Mouse (Mus musculus) adrenal gland, postnatal 25 days (tissue): Measurements from ENCODE around the gene Mlc1. TPM values are rescaled to one million over a fixed set of nuclear protein-coding genes. Genes with fewer than 3 reads are reported as not detected.

Experiments
- DNase-seq: peaks from one replicate; pipeline ENCODE4 v3.0.0; 2021; ENCODE audit warnings: mixed read lengths
- long read RNA-seq: library from polyadenylated mRNA; stranded (forward); transcript quantifications from one replicate; pipeline ENCODE4 v2.0.0, GENCODE M21; 2021
- total RNA-seq: library from RNA; stranded (reverse); gene quantifications from 2 replicates; pipeline ENCODE4 v1.2.3, GENCODE M21; 2021

Mlc1 gene
- total RNA-seq = not detected in 2 replicates
- long read RNA-seq = 0 reads

DNA sequence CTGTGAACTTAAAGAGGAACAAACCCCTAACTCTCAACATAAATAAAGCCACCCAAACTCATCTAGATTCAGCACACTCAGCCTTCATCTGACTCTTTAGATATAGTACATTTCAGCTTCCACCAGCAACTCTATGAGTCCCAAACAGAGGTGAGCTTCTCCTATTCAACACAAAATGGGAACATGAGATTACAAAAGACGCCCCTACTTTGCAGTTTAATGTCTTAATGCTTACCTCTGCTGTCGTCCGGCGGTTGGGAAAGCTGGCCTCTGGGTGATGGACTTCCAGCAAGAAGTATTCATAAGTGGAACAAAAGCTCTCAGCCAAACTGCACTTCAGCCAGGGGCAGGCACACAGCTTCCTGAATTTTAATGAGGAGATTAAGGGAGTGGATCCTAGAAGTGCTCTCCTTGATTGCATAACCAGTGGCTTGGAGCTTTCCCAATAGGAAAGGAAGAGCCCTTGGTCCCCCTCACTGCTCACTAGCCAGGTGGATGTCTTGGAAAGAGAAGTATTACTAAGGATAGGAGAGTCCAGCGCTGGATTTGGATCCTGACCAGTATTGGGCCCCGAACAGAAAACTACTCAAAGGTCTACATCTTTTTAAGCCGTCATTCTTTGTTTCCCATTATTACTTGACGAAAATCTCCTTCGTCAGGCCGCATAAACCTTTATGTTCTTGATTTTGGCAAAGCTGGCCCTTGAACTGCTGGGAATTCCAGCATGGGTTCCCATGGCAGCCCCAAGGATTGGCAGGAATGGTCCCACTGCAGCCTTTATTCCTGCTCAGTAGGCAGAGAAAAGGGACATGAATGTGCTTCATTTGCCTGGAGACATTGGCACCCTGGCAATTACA is at the start of gene Mlc1:
TSS of gene Mlc1 (minus strand) at position 727 of the 857 bp plus-strand sequence.
- DNase-seq = no peak

DNA sequence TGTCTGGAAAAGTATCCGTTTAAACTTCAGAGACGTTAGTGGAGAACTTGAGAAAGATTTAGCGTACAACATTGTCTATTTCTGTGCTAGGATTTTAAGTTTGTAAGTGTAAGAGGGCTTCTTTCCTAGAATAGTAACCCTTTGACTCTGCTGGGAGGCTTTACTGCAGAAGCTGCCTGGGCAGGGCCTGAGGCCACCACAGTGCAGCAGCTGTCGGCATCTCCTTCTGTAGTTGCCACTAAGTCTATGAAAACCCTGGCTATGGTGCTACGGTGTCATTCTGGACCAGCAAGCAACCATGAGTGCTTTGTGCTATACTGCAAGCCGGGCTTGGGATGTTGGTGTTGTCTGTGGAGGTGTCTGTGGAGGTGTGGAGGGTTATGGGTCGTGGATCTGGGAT is 41.7 kb upstream of the Mlc1 start:
- DNase-seq = no peak

DNA sequence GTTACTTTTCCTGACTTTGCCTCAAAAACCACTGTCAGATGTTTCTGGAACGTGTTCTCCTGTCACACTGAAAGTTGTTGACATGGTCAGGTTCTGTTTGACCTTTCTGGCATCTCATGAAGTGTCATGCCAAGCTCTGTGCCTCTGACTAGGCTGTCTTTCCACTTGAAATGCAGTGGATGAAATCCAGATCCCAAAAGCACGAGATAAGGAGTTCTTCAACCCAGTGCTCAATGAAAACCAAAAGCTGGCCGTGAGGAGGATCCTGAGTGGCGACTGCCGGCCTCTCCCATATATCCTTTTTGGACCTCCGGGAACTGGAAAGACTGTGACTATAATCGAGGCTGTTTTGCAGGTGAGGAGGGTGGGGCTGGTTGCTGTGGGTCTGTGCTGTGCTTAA is 41.3 kb upstream of the Mlc1 start:
- no peak for DNase-seq

DNA sequence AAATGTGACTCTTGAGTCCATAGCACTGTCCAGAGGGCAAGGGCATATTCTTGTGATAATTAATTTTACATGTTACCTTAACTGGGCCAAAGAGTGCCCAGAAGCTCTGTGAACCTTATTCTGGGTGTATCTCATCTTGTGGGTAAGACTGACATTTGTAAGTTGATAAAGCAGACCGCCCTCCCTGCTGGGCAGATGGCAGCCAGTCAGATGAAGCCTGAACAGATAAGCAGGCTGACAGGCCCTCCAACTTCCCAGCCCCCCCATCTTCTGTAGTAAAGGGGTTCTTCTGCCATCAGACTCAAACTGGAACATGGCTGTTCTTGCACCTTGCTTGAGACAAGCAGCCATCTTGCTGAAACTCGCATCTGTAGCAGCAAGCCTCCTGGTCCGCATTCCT is 37.9 kb upstream of the Mlc1 start:
- DNase-seq = no peak

DNA sequence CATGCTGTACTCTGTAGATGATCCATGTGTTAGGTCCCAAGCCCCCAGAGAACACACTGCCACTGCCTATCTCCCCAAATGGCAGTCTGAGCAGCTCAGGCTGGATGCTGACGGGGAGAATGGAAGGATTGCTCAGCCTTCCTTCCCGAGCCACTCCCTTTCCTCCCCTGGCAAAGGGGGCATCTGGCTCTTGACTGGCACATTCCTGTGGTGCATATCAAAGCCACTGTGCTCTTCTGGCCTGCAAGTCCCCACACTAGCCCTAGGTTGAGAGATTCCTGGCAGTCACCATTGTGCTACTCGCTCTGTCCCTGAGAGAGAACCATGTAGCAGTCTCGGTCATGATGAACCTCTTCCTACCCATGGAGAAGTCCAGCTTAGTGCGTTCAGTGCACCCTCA is 29.0 kb upstream of the Mlc1 start:
- DNase-seq = no peak

DNA sequence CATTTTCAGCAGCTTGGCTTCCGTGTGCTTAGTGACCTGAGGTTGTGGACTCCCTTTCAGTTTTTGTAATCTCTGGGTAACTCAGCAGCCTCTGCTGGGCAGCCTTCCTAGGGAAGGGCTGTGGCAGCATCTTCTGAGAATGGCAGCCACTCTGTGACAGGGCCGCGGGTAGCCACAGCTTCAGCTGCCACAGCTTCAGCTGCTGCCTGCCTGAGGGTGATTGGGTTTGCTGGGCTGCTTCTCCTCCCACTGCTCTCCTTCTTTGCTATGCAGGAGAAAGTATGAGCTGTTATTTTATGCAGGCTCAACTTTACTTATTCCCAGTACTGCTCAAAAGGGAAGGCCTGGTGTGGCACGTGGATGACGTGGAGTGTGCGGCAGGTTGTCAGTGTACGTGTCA is 28.2 kb upstream of the Mlc1 start:
- no peak for DNase-seq

DNA sequence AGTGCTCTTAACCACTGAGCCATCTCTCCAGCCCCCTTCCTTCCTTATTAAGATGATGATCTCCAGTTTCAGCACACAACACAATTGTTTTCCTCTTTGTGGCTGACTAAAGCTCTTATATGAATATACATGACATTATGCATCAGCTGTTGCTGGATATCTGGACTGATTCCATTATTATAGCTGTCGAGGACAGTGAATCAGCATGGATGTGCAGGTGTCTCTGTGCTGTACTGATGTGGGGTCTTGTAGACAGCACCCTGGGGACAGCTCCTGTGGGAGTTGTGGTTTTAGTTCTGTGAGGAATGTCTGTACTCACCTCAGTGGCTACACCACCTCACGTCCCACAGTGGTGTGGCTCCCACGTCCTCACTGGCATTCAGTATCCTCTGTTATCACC is 22.4 kb upstream of the Mlc1 start:
- no peak for DNase-seq

DNA sequence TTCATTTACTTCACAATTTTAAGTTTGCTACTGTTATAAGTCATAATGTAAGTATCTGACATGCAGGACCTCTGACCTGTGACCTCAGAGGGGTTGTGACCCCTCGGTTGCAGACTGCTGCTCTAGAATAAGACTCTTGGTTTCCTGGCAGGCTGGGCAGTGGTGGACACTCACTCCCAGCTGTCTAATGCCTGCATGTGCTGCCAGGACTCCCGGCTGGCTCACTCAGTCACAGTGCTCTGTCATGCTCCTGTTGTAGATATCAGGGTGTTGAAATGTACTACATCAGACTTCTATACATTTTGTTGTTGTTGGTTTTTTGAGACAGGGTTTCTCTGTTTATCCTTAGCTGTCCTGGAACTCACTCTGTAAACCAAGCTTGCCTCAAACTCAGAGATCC is 21.6 kb upstream of the Mlc1 start:
- no peak for DNase-seq

DNA sequence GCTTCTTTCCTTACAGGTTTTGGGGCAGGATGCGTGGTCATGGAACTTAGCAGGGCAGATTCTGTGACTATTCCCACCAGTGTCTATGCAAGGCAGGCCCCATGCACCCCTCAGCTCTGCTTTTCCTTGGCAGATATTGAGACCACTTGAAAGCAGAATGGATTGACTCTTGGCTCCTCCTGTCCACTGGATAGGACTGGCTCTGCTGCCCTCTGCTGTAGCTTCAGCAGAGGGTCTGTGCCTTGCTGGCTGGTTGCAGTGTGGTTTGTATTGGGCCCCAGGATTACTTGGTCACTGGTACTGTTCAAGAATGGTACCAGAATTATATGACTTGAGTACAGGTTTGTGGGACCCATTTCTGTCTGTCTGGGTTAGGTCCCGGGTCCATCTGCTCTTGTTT is 20.3 kb upstream of the Mlc1 start:
- DNase-seq = no peak

DNA sequence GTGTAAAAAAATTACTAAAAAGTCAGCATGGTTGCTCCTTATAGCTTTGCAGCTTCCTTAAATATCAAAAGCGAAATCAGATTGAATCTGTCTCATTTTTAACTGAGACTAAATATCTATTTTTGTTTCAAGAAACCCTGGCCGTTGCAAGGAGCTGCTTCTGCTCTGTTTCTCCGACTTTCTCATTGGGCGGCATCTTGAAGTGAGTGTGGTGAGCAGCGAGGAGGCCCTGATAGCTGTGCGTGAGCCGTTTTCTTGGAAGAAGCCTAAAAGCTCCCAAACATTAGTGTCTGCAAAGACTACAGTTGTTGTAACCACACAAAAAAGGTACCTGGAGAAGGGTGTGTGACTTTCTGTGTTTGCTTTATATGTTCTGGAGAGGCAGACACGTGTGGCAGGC is 19.8 kb upstream of the Mlc1 start:
- DNase-seq = no peak

DNA sequence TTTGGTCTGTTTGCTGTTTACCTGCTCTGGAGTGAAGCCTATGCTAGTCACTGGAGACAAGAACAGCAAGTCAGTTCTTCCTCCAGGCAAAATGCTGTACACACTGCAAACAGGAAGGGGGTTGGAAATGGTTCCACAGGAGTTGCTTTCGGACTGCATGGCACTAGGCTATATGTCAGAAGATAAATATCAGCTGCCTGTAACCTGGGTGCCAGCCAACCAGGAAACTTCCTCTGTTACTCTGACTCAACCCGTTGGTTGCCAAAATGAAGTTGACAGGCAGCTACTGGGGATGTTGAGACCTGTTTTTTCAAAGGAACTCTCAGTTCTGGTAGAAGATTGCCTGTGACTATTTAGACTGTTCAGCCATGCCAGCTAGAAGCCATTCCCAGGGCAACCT is 10.4 kb upstream of the Mlc1 start:
- DNase-seq = no peak

DNA sequence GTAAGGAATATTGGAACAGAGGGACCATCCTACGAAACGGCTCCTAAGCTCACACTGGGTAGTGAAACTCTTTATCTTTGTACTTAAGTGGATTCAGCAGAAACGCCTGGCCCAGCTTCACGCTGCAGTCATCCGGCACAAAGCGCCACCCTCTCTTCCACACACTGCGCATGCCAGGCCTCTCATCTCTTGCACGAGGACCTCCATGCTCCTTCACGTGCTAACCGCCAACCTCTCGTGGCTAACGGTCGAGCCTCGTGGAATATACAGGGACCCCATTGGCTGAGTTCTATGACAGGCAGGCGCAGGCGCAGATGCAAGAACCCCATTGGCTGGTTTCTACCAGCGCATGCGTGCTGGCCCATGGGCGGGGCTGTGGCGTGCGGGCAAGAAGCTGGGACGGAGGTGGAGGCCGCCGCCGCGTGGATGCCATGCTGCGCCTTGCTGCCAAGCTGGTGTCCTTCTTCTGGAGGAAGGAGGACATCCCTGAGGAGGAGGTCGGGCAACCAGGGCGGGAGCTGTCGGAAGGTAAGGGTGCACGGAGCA is 3.8 kb upstream of the Mlc1 start, which contains the start of gene Mov10l1:
TSS of gene Mov10l1 (plus strand) at position 376 of the 546 bp plus-strand sequence.
- no peak for DNase-seq

DNA sequence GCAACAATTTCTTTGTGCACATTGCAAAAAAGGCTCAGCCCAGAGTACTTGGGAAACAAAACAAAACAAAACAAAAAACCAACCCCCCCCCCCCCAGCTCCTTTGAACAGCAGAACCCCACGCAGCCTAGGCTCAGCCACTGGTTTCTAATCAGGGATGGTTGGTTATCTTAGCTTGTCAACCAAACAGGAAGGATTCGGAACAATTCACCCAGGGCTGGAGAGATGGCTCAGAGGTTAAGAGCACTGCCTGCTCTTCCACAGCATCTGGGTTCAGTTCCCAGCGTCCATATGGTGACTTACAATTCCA is 285 bp upstream of the Mlc1 start:
- DNase-seq = no peak

DNA sequence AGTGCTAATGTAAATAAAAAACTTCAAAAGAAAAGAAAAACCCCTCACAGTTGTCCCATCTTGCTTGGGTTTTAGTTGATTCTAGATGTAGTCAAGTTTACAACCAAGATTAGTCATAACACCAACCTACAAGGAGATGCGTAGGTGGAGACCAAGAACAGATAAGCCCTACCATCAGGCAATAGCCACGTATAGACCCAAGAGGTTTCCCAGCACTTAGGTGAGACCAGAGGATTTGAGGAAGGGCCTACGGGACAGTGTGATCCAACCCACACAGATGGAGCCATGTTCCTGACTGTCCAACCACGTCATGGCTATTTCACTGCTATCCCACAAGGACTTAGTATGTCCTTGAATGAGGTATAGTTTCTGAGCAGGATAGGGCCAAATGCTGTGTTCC is 6.5 kb downstream of the Mlc1 start:
- DNase-seq = no peak

DNA sequence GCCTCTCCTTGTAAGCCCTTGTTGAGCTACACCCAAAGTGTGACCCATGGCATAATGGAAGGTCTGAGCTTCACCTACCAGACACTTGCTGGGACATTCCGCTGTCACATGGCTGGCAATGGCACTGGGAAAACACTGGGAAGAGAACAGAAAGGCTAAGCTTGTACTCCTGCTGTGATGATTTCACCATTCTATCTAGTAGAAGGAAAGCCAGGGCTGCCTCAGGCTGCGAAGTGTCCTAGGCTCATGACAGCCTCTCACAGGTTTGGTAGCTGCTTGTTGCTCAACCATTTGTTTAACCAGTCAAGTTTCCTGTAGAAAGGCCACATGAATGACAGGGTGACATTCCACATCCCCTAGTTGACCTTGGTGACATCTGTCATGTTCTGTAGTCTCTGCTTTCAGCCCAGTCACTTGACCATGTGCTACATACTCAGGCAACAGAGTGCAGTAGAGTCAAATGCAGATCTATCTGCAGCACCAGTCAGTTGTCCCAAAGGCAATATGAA is 14.7 kb downstream of the Mlc1 start:
- DNase-seq = no peak

DNA sequence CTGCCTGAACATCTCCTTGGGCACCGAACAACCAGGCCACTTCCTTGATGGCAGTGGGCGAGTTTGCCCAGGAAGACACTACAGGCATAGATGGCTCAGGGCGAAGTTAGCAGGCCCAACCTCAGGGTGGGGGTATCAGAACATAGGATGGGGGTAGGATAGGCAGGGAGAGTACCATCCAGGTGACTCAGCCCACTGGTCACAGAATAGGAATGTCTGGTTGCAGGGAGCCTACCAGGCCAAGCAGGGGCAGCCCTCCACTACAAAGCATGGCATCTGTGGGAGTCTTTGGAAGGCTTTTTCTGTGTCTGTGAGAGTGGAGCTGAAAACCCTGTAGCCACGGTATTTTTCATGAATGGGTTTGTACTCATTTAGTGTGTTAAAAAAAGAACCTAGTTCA is 21.3 kb downstream of the Mlc1 start:
- no peak for DNase-seq

DNA sequence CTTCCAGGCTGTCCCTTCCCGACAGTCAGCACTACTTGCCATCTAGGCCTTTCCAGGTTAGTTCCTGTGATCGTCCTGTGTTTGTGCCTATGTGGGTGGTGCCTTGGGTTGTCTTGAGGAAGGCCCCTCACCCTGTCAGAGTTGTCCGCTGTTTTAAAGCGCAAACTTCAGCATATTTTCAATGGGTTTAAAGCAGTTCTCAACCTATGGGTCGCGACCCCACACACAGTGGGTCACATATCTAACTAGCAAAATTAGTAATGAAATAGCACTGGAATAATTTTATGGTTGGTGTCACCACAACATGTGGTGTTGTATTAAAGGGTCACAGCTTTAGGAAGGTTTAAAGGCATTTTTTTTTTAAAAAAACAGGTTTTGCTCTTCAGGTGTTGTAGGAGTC is 23.5 kb downstream of the Mlc1 start:
- no peak for DNase-seq

DNA sequence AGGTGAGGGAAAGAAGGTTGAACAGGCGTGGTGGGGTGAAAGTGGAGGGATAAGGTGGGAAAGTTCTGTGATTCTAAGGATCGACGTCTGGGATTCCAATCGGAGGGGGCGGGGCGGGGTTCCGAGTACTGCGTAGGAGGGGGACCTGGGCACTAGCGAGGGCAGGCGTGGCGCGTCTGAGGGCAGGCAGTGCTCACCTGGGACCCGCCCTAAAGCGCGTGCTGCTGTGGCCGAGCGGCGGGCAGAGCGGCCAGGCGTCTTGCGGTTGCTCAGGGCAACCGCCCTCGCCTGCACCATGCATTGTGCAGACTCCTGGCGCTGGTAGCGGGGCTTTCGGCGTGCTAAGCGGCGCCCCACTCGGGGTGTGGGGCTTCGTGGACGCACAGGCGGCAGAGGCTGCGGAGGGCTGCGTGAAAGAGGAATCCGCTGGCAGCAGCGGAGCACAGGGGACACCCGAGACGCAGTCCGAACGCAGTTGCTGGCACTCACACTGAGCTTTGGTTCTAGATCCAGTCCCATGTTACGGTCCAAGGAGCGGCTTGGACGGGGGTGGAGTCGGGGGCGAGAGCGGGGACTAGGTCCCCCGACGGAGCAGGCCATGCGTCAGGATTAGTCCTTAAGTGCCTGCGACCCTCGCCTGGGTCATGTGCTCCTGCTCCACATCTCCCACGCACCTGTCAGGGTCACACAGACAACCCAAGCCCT is 24.3 kb downstream of the Mlc1 start, which contains the start of gene Ttll8:
TSS of gene Ttll8 (minus strand) at position 51 of the 705 bp plus-strand sequence.
- peak; percentile 14 for DNase-seq

DNA sequence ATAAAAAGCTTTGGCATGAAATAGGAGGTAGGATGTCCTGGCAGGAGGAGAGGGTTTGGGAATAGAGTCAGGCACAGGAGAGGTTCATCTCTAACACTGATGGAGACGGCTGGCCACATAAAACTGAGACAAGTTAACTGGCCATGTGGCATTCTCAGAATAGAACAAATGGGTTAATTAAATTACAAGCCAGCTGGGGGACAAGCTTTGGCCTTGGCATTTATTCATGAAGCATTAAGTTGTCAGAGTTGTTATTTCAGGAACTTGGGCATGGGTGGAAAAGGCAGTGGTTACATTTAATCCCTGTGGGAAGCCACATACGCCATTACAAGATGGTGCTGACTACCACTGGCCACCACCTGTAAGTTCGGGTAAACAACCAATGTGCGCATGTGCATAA is 27.6 kb downstream of the Mlc1 start:
- DNase-seq = no peak

DNA sequence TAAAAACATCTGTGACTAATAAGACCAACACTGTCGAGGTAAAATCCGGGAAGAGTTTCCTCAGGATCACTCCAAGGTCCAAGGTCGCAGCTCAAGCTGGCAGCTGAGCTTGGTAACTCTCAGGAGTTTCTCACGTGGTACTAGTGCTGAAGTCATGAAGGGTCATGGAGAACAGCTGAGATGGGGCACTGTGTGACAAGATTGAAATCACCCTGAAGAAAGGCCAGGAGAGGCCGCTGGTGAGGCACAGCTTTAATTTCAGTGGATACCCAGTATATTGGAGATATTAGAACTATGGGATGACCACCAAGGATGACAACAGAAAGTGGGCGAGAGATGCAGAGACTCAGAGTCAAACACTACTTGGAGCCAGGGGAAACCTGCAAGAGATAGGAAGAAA is 32.0 kb downstream of the Mlc1 start:
- DNase-seq = peak; percentile 33

DNA sequence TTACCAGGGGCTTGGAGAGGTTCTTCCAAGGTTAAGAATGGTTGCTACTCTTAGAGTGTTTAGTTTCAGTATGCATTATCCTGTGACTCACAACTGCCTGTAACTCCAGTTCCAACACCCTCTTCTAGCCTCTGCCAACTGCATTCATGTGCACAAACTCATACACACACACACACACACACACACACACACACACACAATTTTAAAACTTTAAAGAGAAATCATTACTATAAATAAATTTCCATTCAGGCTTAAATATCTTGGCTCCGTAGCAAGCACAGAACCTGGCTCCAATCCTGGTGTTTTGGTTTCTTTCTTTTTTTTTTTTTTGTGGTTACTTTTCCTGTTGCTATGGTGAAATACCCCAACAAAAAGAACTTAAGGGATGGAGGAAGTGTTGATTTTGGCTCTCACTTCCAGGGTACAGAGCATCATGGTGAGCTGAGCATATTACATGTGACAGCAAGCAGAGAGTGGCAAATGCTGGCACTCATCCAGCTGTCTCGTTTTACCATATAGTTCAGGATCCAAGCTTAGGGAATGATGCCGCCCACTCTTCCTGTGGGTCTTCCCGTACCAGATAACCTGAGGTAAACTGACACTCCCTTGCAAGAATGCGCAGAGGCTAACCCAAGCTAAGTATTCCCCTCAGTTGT is 34.8 kb downstream of the Mlc1 start:
- DNase-seq = no peak

DNA sequence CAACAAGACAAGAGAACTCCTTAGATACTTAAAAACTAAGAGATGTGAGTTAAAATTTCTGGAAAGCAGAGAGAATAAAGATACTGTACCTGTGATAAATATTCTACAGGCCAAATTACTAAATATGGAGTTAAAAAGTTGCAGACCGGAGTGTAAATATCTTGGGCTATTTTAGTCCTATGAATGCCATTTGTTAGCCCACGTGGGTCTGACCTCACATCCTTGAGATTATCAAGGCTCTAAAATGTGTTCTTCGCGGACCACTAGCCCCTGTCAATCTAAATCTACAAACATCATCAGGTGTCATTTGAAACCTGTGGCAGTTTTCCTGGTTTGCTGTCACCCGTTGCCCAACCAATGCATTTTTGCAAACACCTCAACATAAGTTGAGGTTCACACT is 36.0 kb downstream of the Mlc1 start:
- DNase-seq = no peak

DNA sequence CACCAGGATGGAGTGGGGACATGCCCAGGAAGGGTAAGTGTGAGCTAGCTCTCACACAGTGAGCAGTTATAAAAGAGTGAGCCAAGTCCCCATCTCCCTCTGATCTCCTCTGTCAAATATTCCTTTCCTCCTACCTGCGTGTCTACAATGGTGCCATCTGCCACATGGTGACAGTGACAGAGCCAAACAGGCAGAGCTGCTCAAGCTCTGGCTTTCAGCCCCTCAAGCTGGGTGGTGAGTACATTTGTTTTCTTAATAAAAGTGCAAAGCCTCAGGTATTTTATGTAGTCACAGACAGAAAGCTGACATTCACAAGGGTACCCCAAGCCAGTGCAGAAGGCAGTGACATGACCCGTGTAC is 41.5 kb downstream of the Mlc1 start:
- DNase-seq = no peak
